Mouse (Mus musculus): ENCODE data around the gene Enthd1.

Enthd1 gene

GRCm38 (mm10) chr15:80565106-80565665 lies at the start of gene Enthd1:
Gene Enthd1, minus strand, starts transcription at chr15:80565156.
- no peak for TF ChIP-seq GATA4 (IDR thresholded peaks at IDR 0.05; ENCODE audit: insufficient replicate concordance, low read length)

- TF ChIP-seq GATA4 (IDR thresholded peaks at IDR 0.05; ENCODE audit: insufficient replicate concordance, low read length), result no peak
These were observed 48.9 kb upstream of the Enthd1 start for GRCm38 (mm10) chr15:80613904-80614303.

- TF ChIP-seq GATA4 (IDR thresholded peaks at IDR 0.05; ENCODE audit: insufficient replicate concordance, low read length), result no peak
These were observed 46.5 kb upstream of the Enthd1 start for GRCm38 (mm10) chr15:80611478-80611877.

- TF ChIP-seq GATA4 (IDR thresholded peaks at IDR 0.05; ENCODE audit: insufficient replicate concordance, low read length), result no peak
These were observed 45.4 kb upstream of the Enthd1 start for GRCm38 (mm10) chr15:80610335-80610734.

GRCm38 (mm10) chr15:80607970-80608369 lies 43.0 kb upstream of the Enthd1 start:
- TF ChIP-seq GATA4 (IDR thresholded peaks at IDR 0.05; ENCODE audit: insufficient replicate concordance, low read length), result no peak

- TF ChIP-seq GATA4 (IDR thresholded peaks at IDR 0.05; ENCODE audit: insufficient replicate concordance, low read length), result no peak
These were observed 39.1 kb upstream of the Enthd1 start for GRCm38 (mm10) chr15:80604026-80604425.

GRCm38 (mm10) chr15:80602487-80602886 lies 37.5 kb upstream of the Enthd1 start:
- TF ChIP-seq GATA4 (IDR thresholded peaks at IDR 0.05; ENCODE audit: insufficient replicate concordance, low read length), result no peak

DNA sequence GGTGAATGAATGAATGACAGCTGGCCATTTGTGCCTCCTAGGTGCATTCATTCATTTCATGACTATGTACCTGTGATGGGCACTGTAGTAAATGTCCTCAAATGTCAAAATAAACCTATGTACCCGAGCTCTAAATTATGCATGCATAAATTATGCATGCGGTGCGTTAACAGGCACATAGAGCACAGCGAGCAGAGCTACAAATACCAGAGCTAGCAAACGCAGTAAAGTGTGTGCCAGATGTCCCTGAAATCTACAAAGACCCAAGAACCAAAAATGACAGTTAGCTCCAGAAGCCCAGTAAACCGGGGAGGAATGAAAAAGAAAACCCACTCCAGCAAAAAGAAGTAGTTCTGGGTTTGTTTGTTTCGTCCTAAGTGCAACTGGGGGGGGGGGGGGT lies 36.5 kb upstream of the Enthd1 start:
- no peak for TF ChIP-seq GATA4 (IDR thresholded peaks at IDR 0.05; ENCODE audit: insufficient replicate concordance, low read length)

- TF ChIP-seq GATA4 (IDR thresholded peaks at IDR 0.05; ENCODE audit: insufficient replicate concordance, low read length), result no peak
These were observed 34.9 kb upstream of the Enthd1 start for GRCm38 (mm10) chr15:80599843-80600242.

GRCm38 (mm10) chr15:80599213-80599750 lies 34.3 kb upstream of the Enthd1 start:
- no peak for TF ChIP-seq GATA4 (IDR thresholded peaks at IDR 0.05; ENCODE audit: insufficient replicate concordance, low read length)

DNA sequence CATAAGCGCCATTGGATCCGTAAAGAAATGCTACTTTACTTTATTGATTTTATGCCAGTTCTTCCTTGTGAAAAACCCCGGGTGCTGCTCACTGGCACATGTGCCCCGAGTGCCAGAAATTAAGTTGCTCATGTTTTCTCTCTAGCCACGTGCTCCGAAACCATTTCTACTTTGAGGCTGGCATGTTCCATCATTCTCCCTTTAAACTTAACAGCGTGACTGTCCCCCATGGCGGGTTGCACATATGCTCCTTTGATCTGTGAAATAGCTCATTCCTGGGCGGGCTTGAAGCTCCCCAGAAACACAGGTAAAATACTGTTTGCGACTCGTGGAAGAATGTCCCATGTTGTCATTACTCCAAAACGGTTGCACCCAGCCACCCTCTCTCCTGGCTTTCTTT lies 33.8 kb upstream of the Enthd1 start:
- TF ChIP-seq GATA4 (IDR thresholded peaks at IDR 0.05; ENCODE audit: insufficient replicate concordance, low read length), result no peak

GRCm38 (mm10) chr15:80593877-80594276 lies 28.9 kb upstream of the Enthd1 start:
- no peak for TF ChIP-seq GATA4 (IDR thresholded peaks at IDR 0.05; ENCODE audit: insufficient replicate concordance, low read length)

GRCm38 (mm10) chr15:80592737-80593136 lies 27.8 kb upstream of the Enthd1 start:
- TF ChIP-seq GATA4 (IDR thresholded peaks at IDR 0.05; ENCODE audit: insufficient replicate concordance, low read length), result no peak

DNA sequence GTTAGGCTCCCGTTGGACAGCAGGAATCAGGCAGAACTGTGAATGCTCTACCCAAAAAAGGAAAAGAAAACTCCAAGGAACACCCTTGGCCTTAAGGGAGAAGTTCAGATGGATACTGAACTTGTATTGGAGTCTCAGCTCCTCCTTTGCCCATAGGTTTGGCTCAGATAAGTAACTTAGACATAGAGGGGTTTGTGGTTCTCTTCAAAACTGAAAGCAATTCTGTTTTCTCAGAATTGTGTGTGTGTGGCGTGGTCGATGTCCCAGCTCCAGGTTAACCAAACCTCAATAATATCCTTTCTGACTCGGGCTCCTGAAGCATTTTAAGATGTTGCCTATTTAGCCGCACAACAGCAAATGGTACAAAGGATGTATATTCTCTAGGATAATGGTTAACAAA lies 25.7 kb upstream of the Enthd1 start:
- TF ChIP-seq GATA4 (IDR thresholded peaks at IDR 0.05; ENCODE audit: insufficient replicate concordance, low read length), result no peak

GRCm38 (mm10) chr15:80586296-80586695 lies 21.3 kb upstream of the Enthd1 start:
- TF ChIP-seq GATA4 (IDR thresholded peaks at IDR 0.05; ENCODE audit: insufficient replicate concordance, low read length), result no peak

DNA sequence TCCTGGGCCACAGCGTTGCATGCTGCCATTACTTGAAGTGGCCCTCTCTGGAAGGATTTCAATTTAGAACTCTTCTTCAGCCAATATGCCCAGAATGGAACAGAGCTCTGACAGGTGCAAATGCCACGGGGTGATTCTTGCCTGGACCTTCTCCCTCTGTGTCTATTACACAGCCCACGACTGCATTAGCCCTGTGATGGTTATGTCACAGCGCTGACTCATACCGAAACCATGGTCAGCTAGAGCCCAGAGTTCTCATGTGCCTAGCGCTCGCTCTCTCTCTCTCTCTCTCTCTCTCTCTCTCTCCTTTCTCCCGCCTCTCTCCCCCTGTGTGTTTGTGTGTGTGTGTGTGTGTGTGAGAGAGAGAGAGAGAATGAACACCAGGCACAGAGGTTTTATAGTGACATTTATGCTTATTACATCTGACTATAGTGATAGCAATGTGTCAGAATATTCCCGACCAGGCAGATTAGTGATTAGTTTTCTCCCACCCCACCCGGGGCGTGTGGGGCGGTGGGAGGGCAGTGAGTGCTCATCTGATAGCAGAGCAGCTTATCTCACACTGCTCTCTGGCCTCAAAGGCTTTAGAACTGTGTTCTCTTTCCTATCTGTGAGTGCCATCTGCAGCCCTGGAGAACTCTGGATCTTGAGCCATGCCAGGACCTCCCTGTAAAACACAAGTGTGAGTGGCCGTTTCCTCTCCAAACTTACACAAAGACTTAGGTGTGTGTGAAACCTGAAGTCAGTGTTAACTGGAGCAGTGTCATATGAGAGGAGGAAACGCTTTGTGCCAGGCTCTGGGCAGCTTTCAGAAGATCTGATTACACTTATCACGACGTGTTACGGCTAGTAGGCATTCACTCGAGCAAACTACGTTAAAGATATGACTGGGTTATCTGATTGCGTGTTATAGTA lies 17.9 kb upstream of the Enthd1 start:
- no peak for TF ChIP-seq GATA4 (IDR thresholded peaks at IDR 0.05; ENCODE audit: insufficient replicate concordance, low read length)
